Mouse (Mus musculus) kidney, adult 2 months (tissue): ENCODE data around the gene Cpsf2.

Experiments used
- CTCF ChIP-seq: fragments of 200-500 bp; conservative IDR thresholded peaks from 2 replicates; pipeline ENCODE4 v1.5.1; 2011; ENCODE audit warnings: low read depth, mild to moderate bottlenecking, control low read depth, low read length, moderate library complexity, mixed read lengths; ENCODE audit not compliant: insufficient read depth, insufficient read length
- POLR2A ChIP-seq: fragments of 200-500 bp; IDR thresholded peaks from one replicate; pipeline ENCODE4 v1.6.1; 2011; ENCODE audit warnings: low read depth, low read length, control low read depth

GRCm38 (mm10) chr12:101978162-101978561 lies 2.4 kb downstream of the Cpsf2 start:
- no peak for TF ChIP-seq CTCF
- TF ChIP-seq POLR2A, result no peak
